Mouse (Mus musculus) hindbrain, postnatal 0 days (tissue): Measurements from ENCODE around the gene Chsy1. TPM values are rescaled to one million over a fixed set of nuclear protein-coding genes. Genes with fewer than 3 reads are reported as not detected.

Experiments
- ATAC-seq: fragments of 200-750 bp; cut with Nextera tagmentation; 2 replicates; pipeline ENCODE4 v1.8.0; 2017; ENCODE audit warnings: mild to moderate bottlenecking, moderate TSS enrichment, moderate library complexity
- DNase-seq: peaks from one replicate; pipeline ENCODE4 v3.0.0-alpha.2; 2015; ENCODE audit warnings: low spot score
- H3K27ac ChIP-seq: fragments of 300-500 bp; sonication (generic); 2 replicates; pipeline ENCODE4 v1.5.1; 2014; ENCODE audit warnings: mild to moderate bottlenecking
- H3K27me3 ChIP-seq: fragments of 300-500 bp; sonication (generic); 2 replicates; pipeline ENCODE4 v1.6.1; 2014; ENCODE audit warnings: low read length, mixed read lengths; ENCODE audit not compliant: insufficient read depth
- H3K36me3 ChIP-seq: fragments of 300-500 bp; sonication (generic); 2 replicates; pipeline ENCODE4 v1.6.1; 2014; ENCODE audit warnings: low read length, mixed read lengths; ENCODE audit not compliant: insufficient read depth
- H3K4me1 ChIP-seq: fragments of 300-500 bp; sonication (generic); 2 replicates; pipeline ENCODE4 v1.6.1; 2014; ENCODE audit warnings: antibody characterized with exemption, low read length, mixed read lengths; ENCODE audit not compliant: insufficient read depth
- H3K4me2 ChIP-seq: fragments of 300-500 bp; sonication (generic); 2 replicates; pipeline ENCODE4 v1.6.1; 2014; ENCODE audit warnings: low read depth, mild to moderate bottlenecking, low read length, moderate library complexity, mixed read lengths
- H3K4me3 ChIP-seq: fragments of 300-500 bp; sonication (generic); 2 replicates; pipeline ENCODE4 v1.5.1; 2014; ENCODE audit warnings: low read length
- H3K9ac ChIP-seq: fragments of 300-500 bp; sonication (generic); replicated peaks from 2 replicates; pipeline ENCODE4 v1.6.1; 2014; ENCODE audit warnings: mild to moderate bottlenecking, low read length, moderate library complexity, mixed read lengths
- H3K9me3 ChIP-seq: fragments of 300-500 bp; sonication (generic); 2 replicates; pipeline ENCODE4 v1.6.1; 2016; ENCODE audit warnings: low read length, mixed read lengths
- CTCF ChIP-seq: IDR thresholded peaks from 2 replicates; pipeline ENCODE4 v1.5.1; 2016; ENCODE audit warnings: antibody characterized with exemption, control low read depth, low read depth
- WGBS: fragments of 180-500 bp; shearing (Covaris S2); extraction: QIAGEN DNeasy Blood & Tissue Kit; methylation state at CpG from one replicate; pipeline ENCODE4 v1.1.7; 2014; 5-methylcytosine and 5-hydroxymethylcytosine counted together
- polyA plus RNA-seq: library from polyadenylated mRNA; unstranded; fragments of >200 nt; fragmentation: Nextera tagmentation; extraction: Ambion mirVana; gene quantifications from 2 replicates; pipeline ENCODE4 v1.2.1, GENCODE M21; 2015
- total RNA-seq: library from RNA; depleted of rRNA; stranded (reverse); fragments of >200 nt; gene quantifications from 2 replicates; pipeline ENCODE4 v1.2.3, GENCODE M21; 2014; rRNA removed

The Chsy1 gene
- total and polyA plus RNA-seq, 2 experiments from 2014 or later = 7.9 to 32.9 TPM

DNA sequence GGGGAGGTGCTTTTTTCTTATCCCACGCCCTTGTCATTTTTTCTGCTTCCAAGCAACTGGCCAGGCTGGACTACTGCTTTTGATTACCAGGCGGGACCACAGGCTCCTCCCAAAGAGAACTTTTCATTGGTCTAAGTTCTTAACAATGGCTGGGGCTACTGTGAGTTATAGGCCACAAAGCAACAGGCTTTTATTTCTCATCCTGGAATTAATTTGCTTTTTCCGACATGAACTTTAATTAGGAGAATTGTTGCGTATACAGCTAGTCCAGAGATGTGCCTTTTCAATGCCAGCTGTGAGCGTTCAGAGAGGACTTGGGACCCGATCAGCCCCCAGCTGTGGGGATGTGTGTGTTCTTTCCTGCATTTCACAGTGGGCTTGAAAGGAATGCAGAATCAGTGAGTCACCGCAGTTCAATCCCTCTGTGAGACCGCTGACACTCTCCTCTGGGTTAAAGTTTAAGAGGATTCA lies 113.3 kb downstream of the Chsy1 start:
- H3K4me2 ChIP-seq = no peak overlapping the region
- WGBS = 18% methylated on average over 8 of the region's 8 CpGs
- H3K4me1 ChIP-seq = peaks cover 10% of the 10 kb centered on the region; the same call in 1 of the 2 replicates
- ATAC-seq (no peak), DNase-seq (no peak)
- no peak overlapping the region for H3K4me3 ChIP-seq
- no peaks in the 10 kb centered on the region for H3K36me3 ChIP-seq
- H3K27me3 ChIP-seq = no peaks in the 10 kb centered on the region
- no peak for TF ChIP-seq CTCF
- no peak overlapping the region for H3K9ac ChIP-seq
- H3K9me3 ChIP-seq = no peaks in the 10 kb centered on the region
- H3K27ac ChIP-seq = no peak overlapping the region

Other genes starting within 250 kb of the Chsy1 start
- gene Pcsk6, start 247.8 kb upstream of the Chsy1 start, total RNA-seq = 13.0 and 20.1 TPM in 2 replicates
- gene Pcsk6, start 247.8 kb upstream of the Chsy1 start, polyA plus RNA-seq = 2.0 and 2.1 TPM in 2 replicates
- gene Gm45213, start 65.9 kb upstream of the Chsy1 start, total RNA-seq = not detected in 2 replicates
- gene Gm45213, start 65.9 kb upstream of the Chsy1 start, polyA plus RNA-seq = not detected in 2 replicates
- 22.6 and 26.5 TPM in 2 replicates for gene Snrpa1, start 50.5 kb upstream of the Chsy1 start, total RNA-seq
- 119 and 127 TPM in 2 replicates for gene Snrpa1, start 50.5 kb upstream of the Chsy1 start, polyA plus RNA-seq
- gene Selenos, start 29.9 kb upstream of the Chsy1 start, total RNA-seq = 30.4 and 32.4 TPM in 2 replicates
- 115 and 131 TPM in 2 replicates for gene Selenos, start 29.9 kb upstream of the Chsy1 start, polyA plus RNA-seq